Comparison of ENCODE assay signal across 13 mouse cellular contexts in the genomic region with DNA sequence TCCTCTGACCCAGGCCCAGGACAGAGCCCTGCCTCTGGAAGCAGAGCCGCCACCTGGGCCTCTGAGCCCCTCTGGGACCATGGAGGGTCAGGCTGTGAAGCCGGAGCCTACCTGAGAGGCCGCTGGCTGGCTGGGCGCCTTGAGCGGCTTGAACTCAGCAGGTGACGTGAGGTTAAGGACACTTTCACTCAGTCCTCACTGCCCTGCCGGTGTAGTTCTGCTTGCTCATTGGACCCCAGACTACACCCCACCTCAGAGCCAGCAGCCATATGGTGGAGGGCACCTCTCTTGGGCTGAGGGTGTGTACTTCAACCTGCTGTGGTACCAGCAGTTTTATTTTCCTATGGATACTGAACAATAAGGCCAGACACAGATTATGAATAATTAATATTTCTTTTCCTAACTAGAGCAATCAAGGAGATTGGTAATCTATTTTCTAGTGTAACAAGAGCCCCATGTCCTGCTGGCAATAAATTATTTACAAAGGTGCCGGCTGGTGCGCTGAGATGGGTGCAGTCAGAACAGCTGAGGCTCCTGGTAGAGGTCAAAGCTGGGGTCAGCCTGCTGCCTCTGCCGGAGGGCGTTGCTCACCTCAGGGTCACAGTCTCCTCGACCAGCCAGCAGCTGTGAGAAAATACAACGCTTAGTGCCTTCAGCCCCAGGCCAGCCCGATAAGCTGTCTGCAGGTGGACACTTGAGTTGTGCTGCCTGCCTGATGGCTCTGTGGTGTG. TPM values are rescaled to one million over a fixed set of nuclear protein-coding genes. Genes with fewer than 3 reads are reported as not detected.
DNase-seq lines count a peak whose midpoint lies in the region; ATAC-seq and TF ChIP-seq lines count a peak whose summit lies in the region.
"Had no signal": no experiment of that assay in that cellular context is flagged by ENCODE, and none has a peak within 500 bp of the region (broad histone marks: within the 10 kb centered on the region; RNA-seq: fewer than 3 reads in every experiment).

No protein-coding gene starts in this region.

- DNase-seq in ZHBTc4 (ENCODE audit: low read depth, low spot score), result peak; percentile 50
- peak; percentile 77 for DNase-seq in kidney, adult 9 months
- DNase-seq in liver, postnatal 0 days, result no peak
- DNase-seq in urinary bladder, postnatal 25 days (ENCODE audit: low spot score), result no peak
- DNase-seq in left cerebral cortex, postnatal 4 days, result no peak
- DNase-seq in gastrocnemius, adult 2 months, result no peak
- DNase-seq: thymus, postnatal 25 days had no signal

- H3K4me1 ChIP-seq in hindbrain, embryonic 12.5 days, result no peaks in the 10 kb centered on the region
- no peaks in the 10 kb centered on the region for H3K4me1 ChIP-seq in hindbrain, embryonic 16.5 days (ENCODE audit: control insufficient read depth, insufficient read depth, low read depth, low read length)
- H3K4me1 ChIP-seq in liver, postnatal 0 days (ENCODE audit: insufficient read depth), result peaks cover 3% of the 10 kb centered on the region; the same call in 1 of the 2 replicates
- H3K4me1 ChIP-seq: forebrain, embryonic 10.5 days; limb, embryonic 12.5 days had no signal

- H3K27me3 ChIP-seq in hindbrain, embryonic 12.5 days, result no peaks in the 10 kb centered on the region
- no peaks in the 10 kb centered on the region for H3K27me3 ChIP-seq in hindbrain, embryonic 16.5 days (replicated peaks; ENCODE audit: control insufficient read depth, insufficient read depth, low read length)
- H3K27me3 ChIP-seq in liver, postnatal 0 days (ENCODE audit: insufficient read depth, low read length), result no peaks in the 10 kb centered on the region
- H3K27me3 ChIP-seq: heart, embryonic 12.5 days; limb, embryonic 12.5 days had no signal

- H3K36me3 ChIP-seq in hindbrain, embryonic 12.5 days, result peaks cover 73% of the 10 kb centered on the region
- peaks cover 47% of the 10 kb centered on the region for H3K36me3 ChIP-seq in hindbrain, embryonic 16.5 days (ENCODE audit: control insufficient read depth, insufficient read depth, low read length)
- H3K36me3 ChIP-seq in liver, postnatal 0 days (replicated peaks; ENCODE audit: insufficient read depth, low read length), result peaks cover 57% of the 10 kb centered on the region

- WGBS in hindbrain, embryonic 12.5 days, result 74% methylated on average over 14 of the region's 14 CpGs
- WGBS in hindbrain, embryonic 16.5 days, result 78% methylated on average over 14 of the region's 14 CpGs
- WGBS in liver, postnatal 0 days (ENCODE audit: insufficient replicate concordance), result 77% methylated on average over 14 of the region's 14 CpGs

- H3K27ac ChIP-seq in hindbrain, embryonic 12.5 days, result peak overlapping the region; percentile 30; the same call in 1 of the 2 replicates
- H3K27ac ChIP-seq in hindbrain, embryonic 16.5 days (ENCODE audit: low read depth, low read length), result no peak overlapping the region
- no peak overlapping the region for H3K27ac ChIP-seq in liver, postnatal 0 days (ENCODE audit: low read depth)
- H3K27ac ChIP-seq in gastrocnemius, adult 2 months, result no peak overlapping the region
- H3K27ac ChIP-seq: forebrain, embryonic 10.5 days; limb, embryonic 12.5 days had no signal

- H3K4me3 ChIP-seq in hindbrain, embryonic 12.5 days, result no peak overlapping the region
- H3K4me3 ChIP-seq in hindbrain, embryonic 16.5 days (ENCODE audit: low read length), result no peak overlapping the region
- H3K4me3 ChIP-seq in liver, postnatal 0 days (ENCODE audit: low read depth, low read length), result no peak overlapping the region
- no peak overlapping the region for H3K4me3 ChIP-seq in gastrocnemius, adult 2 months
- H3K4me3 ChIP-seq: forebrain, embryonic 10.5 days; heart, embryonic 12.5 days; limb, embryonic 12.5 days had no signal

- no peak overlapping the region; the same call in 1 of the 2 replicates for H3K9ac ChIP-seq in hindbrain, embryonic 12.5 days
- no peak overlapping the region for H3K9ac ChIP-seq in hindbrain, embryonic 16.5 days (ENCODE audit: low read depth, low read length)
- no peak overlapping the region for H3K9ac ChIP-seq in liver, postnatal 0 days (replicated peaks)
- H3K9ac ChIP-seq: heart, embryonic 12.5 days; limb, embryonic 12.5 days had no signal

- intact Hi-C loops in left cerebral cortex, postnatal 4 days (cut with DNase I), result no loop called here
- intact Hi-C loops in gastrocnemius, adult 2 months (cut with DNase I), result no loop called here

- TF ChIP-seq CTCF in liver, postnatal 0 days (IDR thresholded peaks at IDR 0.05; ENCODE audit: low read depth), result no peak
- no peak for TF ChIP-seq CTCF in gastrocnemius, adult 2 months (IDR thresholded peaks at IDR 0.05)

- H3K9me3 ChIP-seq in hindbrain, embryonic 12.5 days (replicated peaks), result no peaks in the 10 kb centered on the region
- no peaks in the 10 kb centered on the region for H3K9me3 ChIP-seq in hindbrain, embryonic 16.5 days (ENCODE audit: control insufficient read depth, low read length)
- H3K9me3 ChIP-seq in liver, postnatal 0 days (ENCODE audit: low read length), result no peaks in the 10 kb centered on the region
- H3K9me3 ChIP-seq: forebrain, embryonic 10.5 days; heart, embryonic 12.5 days; limb, embryonic 12.5 days had no signal

- ATAC-seq in hindbrain, embryonic 12.5 days (ENCODE audit: low FRiP score), result 0 out of 2 replicates have a peak, but pooled peaks have one; percentile 52
- ATAC-seq in hindbrain, embryonic 16.5 days, result no peak
- peak; percentile 30; the same call in 1 of the 2 replicates for ATAC-seq in liver, postnatal 0 days

- TF ChIP-seq EP300 in liver, postnatal 0 days (IDR thresholded peaks at IDR 0.05; ENCODE audit: low read depth), result no peak

- H3K4me2 ChIP-seq in hindbrain, embryonic 12.5 days (replicated peaks), result no peak overlapping the region
- no peak overlapping the region for H3K4me2 ChIP-seq in hindbrain, embryonic 16.5 days (ENCODE audit: low read length)
- H3K4me2 ChIP-seq in liver, postnatal 0 days (ENCODE audit: low read depth, low read length), result no peak overlapping the region
- H3K4me2 ChIP-seq: heart, embryonic 12.5 days; limb, embryonic 12.5 days had no signal

RNA-seq across cellular contexts. Expression of a gene that starts 13.9 kb away (rescaled TPM):
- 37.7 and 44.3 TPM in 2 replicates for polyA plus RNA-seq in hindbrain, embryonic 12.5 days (2016; fragmentation: Nextera tagmentation; extraction: Ambion mirVana)
- polyA plus RNA-seq in hindbrain, embryonic 16.5 days (2015; fragmentation: Nextera tagmentation; extraction: Ambion mirVana), result 61.4 and 63.2 TPM in 2 replicates
- 3.9 and 4.5 TPM in 2 replicates for polyA plus RNA-seq in liver, postnatal 0 days (2015; fragmentation: Nextera tagmentation; extraction: Ambion mirVana)
- total RNA-seq in left cerebral cortex, postnatal 4 days (2021), result 10 to 100 TPM; 69.1 to 74.6 TPM
- total RNA-seq in gastrocnemius, adult 2 months (2021), result 10 to 100 TPM; 17.7 to 18.3 TPM

RNA-seq across cellular contexts. Expression of a gene that starts 14.1 kb away (rescaled TPM):
- 32.9 and 35.0 TPM in 2 replicates for polyA plus RNA-seq in hindbrain, embryonic 12.5 days (2016; fragmentation: Nextera tagmentation; extraction: Ambion mirVana)
- polyA plus RNA-seq in hindbrain, embryonic 16.5 days (2015; fragmentation: Nextera tagmentation; extraction: Ambion mirVana), result 22.4 and 25.2 TPM in 2 replicates
- 4.9 and 5.5 TPM in 2 replicates for polyA plus RNA-seq in liver, postnatal 0 days (2015; fragmentation: Nextera tagmentation; extraction: Ambion mirVana)
- 10 to 100 TPM; 32.0 to 34.1 TPM for total RNA-seq in left cerebral cortex, postnatal 4 days (2021)
- total RNA-seq in gastrocnemius, adult 2 months (2021), result 1 to 10 TPM; 5.2 to 8.1 TPM

RNA-seq across cellular contexts. Expression of a gene that starts 32.1 kb away (rescaled TPM):
- polyA plus RNA-seq in hindbrain, embryonic 12.5 days (2016; fragmentation: Nextera tagmentation; extraction: Ambion mirVana), result 2.8 and 3.1 TPM in 2 replicates
- polyA plus RNA-seq in hindbrain, embryonic 16.5 days (2015; fragmentation: Nextera tagmentation; extraction: Ambion mirVana), result 13.0 and 13.8 TPM in 2 replicates
- 4.2 and 6.6 TPM in 2 replicates for polyA plus RNA-seq in liver, postnatal 0 days (2015; fragmentation: Nextera tagmentation; extraction: Ambion mirVana)
- total RNA-seq in left cerebral cortex, postnatal 4 days (2021), result 10 to 100 TPM; 22.6 to 28.6 TPM
- total RNA-seq in gastrocnemius, adult 2 months (2021), result 1 to 10 TPM; 1.5 to 2.3 TPM

RNA-seq across cellular contexts. Expression of a gene that starts 43.4 kb away (rescaled TPM):
- 37.6 and 39.1 TPM in 2 replicates for polyA plus RNA-seq in hindbrain, embryonic 12.5 days (2016; fragmentation: Nextera tagmentation; extraction: Ambion mirVana)
- 47.2 and 53.3 TPM in 2 replicates for polyA plus RNA-seq in hindbrain, embryonic 16.5 days (2015; fragmentation: Nextera tagmentation; extraction: Ambion mirVana)
- polyA plus RNA-seq in liver, postnatal 0 days (2015; fragmentation: Nextera tagmentation; extraction: Ambion mirVana), result 8.7 TPM in 2 replicates
- 10 to 100 TPM; 84.6 to 91.6 TPM for total RNA-seq in left cerebral cortex, postnatal 4 days (2021)
- total RNA-seq in gastrocnemius, adult 2 months (2021), result 10 to 100 TPM; 13.0 to 15.2 TPM

RNA-seq across cellular contexts. Expression of a gene that starts 50.3 kb away (rescaled TPM):
- 20.9 and 21.0 TPM in 2 replicates for polyA plus RNA-seq in hindbrain, embryonic 12.5 days (2016; fragmentation: Nextera tagmentation; extraction: Ambion mirVana)
- 5.7 and 7.8 TPM in 2 replicates for polyA plus RNA-seq in hindbrain, embryonic 16.5 days (2015; fragmentation: Nextera tagmentation; extraction: Ambion mirVana)
- 6.3 TPM in 2 replicates for polyA plus RNA-seq in liver, postnatal 0 days (2015; fragmentation: Nextera tagmentation; extraction: Ambion mirVana)
- 10 to 100 TPM in 1 of 2 experiments, 1 to 10 TPM in 1; 9.1 to 10.7 TPM for total RNA-seq in left cerebral cortex, postnatal 4 days (2021)
- not detected for total RNA-seq in gastrocnemius, adult 2 months (2021)
- total RNA-seq: gastrocnemius, adult 8-10 months had no signal

Comparison
In these comparisons a context has a peak if more than half of its experiments do, and no peak if none do; other contexts are left out.
1. DNase-seq: peak in ZHBTc4 (single experiment) and kidney, adult 9 months (single experiment); none in liver, postnatal 0 days (single experiment), urinary bladder, postnatal 25 days (single experiment), left cerebral cortex, postnatal 4 days (single experiment) and gastrocnemius, adult 2 months (single experiment).